Mouse (Mus musculus): ENCODE results near the gene Sertad2.

DNA sequence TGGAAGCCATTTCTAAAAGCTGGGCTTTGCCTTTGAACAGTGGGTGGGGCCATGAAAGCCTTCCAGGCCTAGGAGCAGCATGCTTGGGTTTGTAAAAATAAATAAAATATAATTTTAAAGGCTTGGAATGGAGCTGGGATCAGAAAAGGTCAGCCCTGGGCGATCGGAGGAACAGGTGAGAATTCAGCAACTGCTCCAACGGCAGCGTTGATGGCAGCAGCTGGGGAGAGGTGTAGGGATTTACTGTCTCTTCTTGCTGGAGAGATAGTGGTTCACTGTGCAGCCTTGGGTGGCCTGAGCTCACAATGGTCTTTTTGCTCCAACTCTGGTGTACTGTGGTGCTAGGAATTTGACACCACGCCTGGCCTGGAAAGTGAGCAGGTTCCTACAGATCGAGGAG lies 29.5 kb upstream of the Sertad2 start:
- TF ChIP-seq CTCF (IDR thresholded peaks at IDR 0.05; ENCODE audit: borderline replicate concordance, insufficient read depth, low read depth, low read length) (no peak), POLR2A (IDR thresholded peaks at IDR 0.05; ENCODE audit: borderline replicate concordance, insufficient read depth, low read length) (no peak)

Data from cerebellum, adult 2 months (tissue).